Mouse (Mus musculus): ENCODE results near the gene Pramef25. TPM values are rescaled to one million over a fixed set of nuclear protein-coding genes. Genes with fewer than 3 reads are reported as not detected.
"Not testable (repeated sequence)": the region's sequence is repeated elsewhere in the genome, so short reads cannot be mapped to it uniquely, and the experiment has no call there.

Pramef25 gene
- polyA plus RNA-seq (2015; fragmentation: Nextera tagmentation; extraction: Ambion mirVana) = not detected in 2 replicates

- not testable (repeated sequence) for ATAC-seq (ENCODE audit: low FRiP score); H3K4me1 ChIP-seq (replicated peaks); H3K27me3 ChIP-seq; H3K4me3 ChIP-seq; H3K9ac ChIP-seq; H3K36me3 ChIP-seq; H3K4me2 ChIP-seq; H3K27ac ChIP-seq
- peaks cover 21% of the 10 kb centered on the region; the same call in 1 of the 2 replicates for H3K9me3 ChIP-seq
- 86% methylated on average over 1 of the region's 1 CpGs for WGBS
Observed at GRCm38 (mm10) chr4:143950916-143951315, at the start of gene Pramef25. Gene Pramef25, minus strand, starts transcription at chr4:143951016.

- WGBS = 65% methylated on average over 3 of the region's 3 CpGs
- not testable (repeated sequence) for H3K36me3 ChIP-seq; H3K4me3 ChIP-seq; H3K9ac ChIP-seq; H3K4me2 ChIP-seq; H3K4me1 ChIP-seq (replicated peaks); ATAC-seq (ENCODE audit: low FRiP score); H3K27me3 ChIP-seq; H3K27ac ChIP-seq; H3K9me3 ChIP-seq
Observed at GRCm38 (mm10) chr4:143994269-143994668, 43.5 kb upstream of the Pramef25 start, which contains the start of gene Pramef17. Gene Pramef17, minus strand, starts transcription at chr4:143994369.

GRCm38 (mm10) chr4:143988126-143988525, 37.3 kb upstream of the Pramef25 start:
- H3K4me1 ChIP-seq (replicated peaks); H3K9ac ChIP-seq; H3K9me3 ChIP-seq; H3K4me2 ChIP-seq; H3K4me3 ChIP-seq; H3K36me3 ChIP-seq; H3K27ac ChIP-seq; H3K27me3 ChIP-seq; ATAC-seq (ENCODE audit: low FRiP score): not testable (repeated sequence)
- 95% methylated on average over 17 of the region's 17 CpGs for WGBS

- not testable (repeated sequence) for H3K4me3 ChIP-seq; H3K4me2 ChIP-seq; H3K4me1 ChIP-seq (replicated peaks); H3K9me3 ChIP-seq; H3K9ac ChIP-seq; H3K27ac ChIP-seq; ATAC-seq (ENCODE audit: low FRiP score); H3K27me3 ChIP-seq; H3K36me3 ChIP-seq
- WGBS = 93% methylated on average over 14 of the region's 17 CpGs
Observed at GRCm38 (mm10) chr4:143987475-143987941, 36.7 kb upstream of the Pramef25 start.

GRCm38 (mm10) chr4:143985733-143986132, 34.9 kb upstream of the Pramef25 start:
- not testable (repeated sequence) for H3K27ac ChIP-seq; H3K36me3 ChIP-seq; H3K4me1 ChIP-seq (replicated peaks); H3K9me3 ChIP-seq; ATAC-seq (ENCODE audit: low FRiP score); H3K9ac ChIP-seq; H3K4me3 ChIP-seq; H3K27me3 ChIP-seq; H3K4me2 ChIP-seq
- 97% methylated on average over 7 of the region's 9 CpGs for WGBS

GRCm38 (mm10) chr4:143985165-143985564, 34.3 kb upstream of the Pramef25 start:
- not testable (repeated sequence) for H3K9me3 ChIP-seq; ATAC-seq (ENCODE audit: low FRiP score)

GRCm38 (mm10) chr4:143983446-143983845, 32.6 kb upstream of the Pramef25 start:
- not testable (repeated sequence) for H3K27ac ChIP-seq; ATAC-seq (ENCODE audit: low FRiP score); H3K4me3 ChIP-seq; H3K27me3 ChIP-seq; H3K4me2 ChIP-seq; H3K36me3 ChIP-seq; H3K4me1 ChIP-seq (replicated peaks); H3K9ac ChIP-seq; H3K9me3 ChIP-seq
- 44% methylated on average over 1 of the region's 1 CpGs for WGBS

More at GRCm38 (mm10) chr4:143985165-143985564, 34.3 kb upstream of the Pramef25 start:
- not testable (repeated sequence) for H3K36me3 ChIP-seq; H3K27ac ChIP-seq; H3K4me3 ChIP-seq; H3K27me3 ChIP-seq; H3K4me2 ChIP-seq; H3K4me1 ChIP-seq (replicated peaks); H3K9ac ChIP-seq
- WGBS = no CpG with 5 or more reads among the region's 7 CpGs

- WGBS = 60% methylated on average over 2 of the region's 2 CpGs
- H3K4me3 ChIP-seq; H3K4me1 ChIP-seq (replicated peaks); H3K36me3 ChIP-seq; H3K4me2 ChIP-seq; H3K27ac ChIP-seq; H3K27me3 ChIP-seq; H3K9ac ChIP-seq; ATAC-seq (ENCODE audit: low FRiP score): not testable (repeated sequence)
- peaks cover 10% of the 10 kb centered on the region; the same call in 1 of the 2 replicates for H3K9me3 ChIP-seq
Observed at GRCm38 (mm10) chr4:143966850-143967249, 16.0 kb upstream of the Pramef25 start, which contains the start of gene Gm13101. Gene Gm13101, minus strand, starts transcription at chr4:143966950.

GRCm38 (mm10) chr4:143900280-143900679, 50.5 kb downstream of the Pramef25 start, which contains the start of gene Pramef6:
Gene Pramef6, minus strand, starts transcription at chr4:143900380.
- not testable (repeated sequence) for H3K4me1 ChIP-seq (replicated peaks); ATAC-seq (ENCODE audit: low FRiP score); H3K9ac ChIP-seq; H3K36me3 ChIP-seq; H3K27me3 ChIP-seq; H3K4me3 ChIP-seq; H3K4me2 ChIP-seq; H3K27ac ChIP-seq
- WGBS = 95% methylated on average over 1 of the region's 1 CpGs
- peaks cover 20% of the 10 kb centered on the region for H3K9me3 ChIP-seq

Other genes with a start within 250 kb of the Pramef25 start
- not detected in 2 replicates for gene Gm13089, start 248.3 kb downstream of the Pramef25 start, polyA plus RNA-seq (2015; fragmentation: Nextera tagmentation; extraction: Ambion mirVana)
- gene Gm13078, start 231.6 kb downstream of the Pramef25 start, polyA plus RNA-seq (2015; fragmentation: Nextera tagmentation; extraction: Ambion mirVana) = not detected in 2 replicates
- not detected in 2 replicates for gene Gm13023, start 161.7 kb downstream of the Pramef25 start, polyA plus RNA-seq (2015; fragmentation: Nextera tagmentation; extraction: Ambion mirVana)
- not detected in 2 replicates for gene Gm13084, start 134.9 kb downstream of the Pramef25 start, polyA plus RNA-seq (2015; fragmentation: Nextera tagmentation; extraction: Ambion mirVana)
- not detected in 2 replicates for gene Gm13103, start 104.5 kb downstream of the Pramef25 start, polyA plus RNA-seq (2015; fragmentation: Nextera tagmentation; extraction: Ambion mirVana)
- gene Pramef6, start 50.6 kb downstream of the Pramef25 start, polyA plus RNA-seq (2015; fragmentation: Nextera tagmentation; extraction: Ambion mirVana) = not detected in 2 replicates
- not detected in 2 replicates for gene Gm13101, start 15.9 kb upstream of the Pramef25 start, polyA plus RNA-seq (2015; fragmentation: Nextera tagmentation; extraction: Ambion mirVana)
- gene Pramef17, start 43.4 kb upstream of the Pramef25 start, polyA plus RNA-seq (2015; fragmentation: Nextera tagmentation; extraction: Ambion mirVana) = not detected in 2 replicates
- gene Pramel4, start 108.1 kb upstream of the Pramef25 start, polyA plus RNA-seq (2015; fragmentation: Nextera tagmentation; extraction: Ambion mirVana) = not detected in 2 replicates
- not detected in 2 replicates for gene Gm13102, start 155.5 kb upstream of the Pramef25 start, polyA plus RNA-seq (2015; fragmentation: Nextera tagmentation; extraction: Ambion mirVana)
- gene Oog3, start 211.6 kb upstream of the Pramef25 start, polyA plus RNA-seq (2015; fragmentation: Nextera tagmentation; extraction: Ambion mirVana) = not detected in 2 replicates
- not detected in 2 replicates for gene Oog2, start 239.7 kb upstream of the Pramef25 start, polyA plus RNA-seq (2015; fragmentation: Nextera tagmentation; extraction: Ambion mirVana)